Mouse (Mus musculus) thymus, postnatal 10 days (tissue): ENCODE measurements around the gene Nptx1.

Experiments
- DNase-seq, 2 experiments: peaks; one replicate each; pipeline ENCODE4 v3.0.0; 2021; ENCODE audit warnings: low spot score in 2 of 2

Nptx1 gene

DNA sequence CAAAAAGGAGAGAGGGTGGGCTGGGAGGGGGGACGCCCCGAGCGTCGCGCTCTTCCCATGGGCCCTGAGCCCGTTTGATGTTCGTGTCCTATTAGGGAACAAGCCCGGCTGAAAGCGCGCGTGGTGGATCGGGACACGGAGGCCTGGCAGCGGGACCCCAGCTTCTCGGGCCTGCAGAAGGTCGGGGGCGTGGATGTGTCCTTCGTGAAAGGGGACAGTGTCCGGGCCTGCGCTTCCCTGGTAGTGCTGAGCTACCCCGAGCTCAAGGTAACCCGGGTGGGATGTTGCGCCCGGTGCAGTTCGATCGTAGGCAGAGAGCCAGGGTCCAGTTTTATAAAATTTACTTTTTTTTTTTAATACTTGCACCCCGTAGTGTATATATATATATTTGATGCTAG, 55.9 kb downstream of the Nptx1 start:
- DNase-seq: no peak

DNA sequence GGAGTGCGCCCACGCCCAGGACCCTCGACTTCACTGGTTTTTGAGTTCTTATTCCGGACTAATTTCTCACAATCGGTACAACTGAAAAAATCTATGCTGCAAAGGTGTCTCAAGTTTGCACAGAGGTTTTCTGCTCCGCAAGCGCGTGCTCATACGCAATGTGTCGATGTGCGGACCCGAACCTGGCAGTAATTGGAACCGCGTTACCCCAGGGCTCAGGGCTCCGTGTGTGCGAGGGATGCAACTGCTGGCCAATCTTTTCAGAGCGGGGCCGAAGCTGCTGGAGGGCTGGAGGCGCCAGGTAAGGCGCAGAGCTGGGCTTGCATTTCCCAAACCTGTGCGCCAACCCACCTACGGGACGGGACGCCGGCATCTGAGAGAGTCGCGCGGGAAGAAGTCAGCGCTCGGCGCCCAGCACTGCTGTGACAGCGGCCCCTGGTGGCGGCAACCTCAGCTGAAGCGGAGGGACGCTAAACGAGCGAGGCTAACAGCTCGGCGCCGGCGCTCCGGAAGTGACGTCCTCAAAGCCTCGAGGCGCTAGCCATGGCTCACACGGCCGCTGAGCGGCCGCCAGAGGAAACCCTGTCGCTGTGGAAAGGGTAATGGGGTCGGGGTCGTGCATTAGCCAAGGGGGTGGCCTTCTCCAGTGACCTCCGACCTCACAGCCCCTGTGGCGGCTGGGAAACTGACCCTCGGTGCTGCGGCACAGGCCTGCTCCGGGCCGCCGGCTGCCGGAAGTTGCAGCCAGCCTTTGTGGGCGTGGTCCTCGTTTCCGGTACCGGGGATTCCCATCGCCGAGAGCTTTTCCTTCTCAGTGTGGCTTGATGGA, 56.5 kb downstream of the Nptx1 start, which contains the start of gene Endov:
Endov (plus strand) TSS at position 487 of the 829 bp plus-strand sequence.
- DNase-seq: peak; percentile 94 to 100
